34 mouse cellular contexts compared by ENCODE assay signal in the genomic region with DNA sequence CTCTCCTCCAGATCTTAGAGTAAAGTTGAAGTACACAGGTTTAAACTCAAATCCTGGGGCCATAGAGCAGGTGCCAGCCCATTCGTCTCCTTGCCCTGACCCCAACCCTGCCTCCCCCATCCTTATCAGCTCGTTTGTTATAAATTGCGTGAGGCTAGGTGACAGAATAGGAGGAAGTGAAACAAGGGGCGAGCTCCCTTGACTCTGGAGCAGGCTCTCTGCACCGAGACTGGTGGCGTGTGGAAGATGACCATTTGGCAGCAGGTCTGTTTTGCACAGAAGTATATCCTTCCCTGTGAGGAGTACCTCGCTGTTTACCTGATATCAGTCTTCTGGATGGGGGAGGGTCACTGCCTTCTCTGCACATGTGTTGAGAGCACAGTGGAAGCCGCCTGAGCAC. TPM values are rescaled to one million over a fixed set of nuclear protein-coding genes. Genes with fewer than 3 reads are reported as not detected.
DNase-seq lines count a peak whose midpoint lies in the region; ATAC-seq and TF ChIP-seq lines count a peak whose summit lies in the region.
"Had no signal": no experiment of that assay in that cellular context is flagged by ENCODE, and none has a peak within 500 bp of the region (broad histone marks: within the 10 kb centered on the region; RNA-seq: fewer than 3 reads in every experiment).

No protein-coding gene starts in this region.

- TF ChIP-seq CTCF in heart, adult 2 months (IDR thresholded peaks at IDR 0.05): no peak
- no peak for TF ChIP-seq CTCF in CH12.LX (conservative IDR thresholded peaks at IDR 0.05 in 1 of 2, IDR thresholded peaks at IDR 0.05 in 1 of 2; ENCODE audit: low read depth in 2 of 2, low read length in 2 of 2)

- no peak for DNase-seq in embryonic facial prominence, embryonic 14.5 days (ENCODE audit: low spot score)
- DNase-seq in embryonic facial prominence, embryonic 10.5 days (ENCODE audit: low spot score): no peak
- no peak for DNase-seq in heart, adult 2 months
- peak; percentile 79 for DNase-seq in CH12.LX (ENCODE audit: extremely low read depth)
- DNase-seq in left cerebral cortex, adult 18-20 months (ENCODE audit: low spot score in 2 of 2): no peak
- no peak for DNase-seq in spleen, postnatal 14 days (ENCODE audit: low spot score in 2 of 2)
- DNase-seq: adrenal gland, postnatal 36 days; cerebellum, adult 9-10 months; gastrocnemius, postnatal 25 days; kidney, postnatal 4 days; left cerebral cortex, postnatal 4 days; retina, postnatal 1 day; right cerebral cortex, postnatal 25 days; spleen, adult 18-20 months; thymus, postnatal 25 days had no signal

- H3K4me1 ChIP-seq in embryonic facial prominence, embryonic 14.5 days (ENCODE audit: control insufficient read depth, insufficient read depth, low read length): peaks cover 3% of the 10 kb centered on the region; the same call in 1 of the 2 replicates
- no peaks in the 10 kb centered on the region for H3K4me1 ChIP-seq in embryonic facial prominence, embryonic 10.5 days
- H3K4me1 ChIP-seq in heart, embryonic 14.5 days (ENCODE audit: control insufficient read depth in 2 of 2, insufficient read depth in 2 of 2, low read length in 2 of 2): peaks cover 7 to 16% of the 10 kb centered on the region in 2 experiments
- H3K4me1 ChIP-seq in heart, adult 2 months (ENCODE audit: control insufficient read depth, insufficient read depth, low read length): no peaks in the 10 kb centered on the region
- H3K4me1 ChIP-seq in CH12.LX (ENCODE audit: control insufficient read depth in 1 of 2, insufficient read depth in 2 of 2): peaks cover 18 to 65% of the 10 kb centered on the region in 2 experiments
- H3K4me1 ChIP-seq: forebrain, embryonic 12.5 days; hindbrain, embryonic 10.5 days; intestine, embryonic 15.5 days; midbrain, embryonic 12.5 days; neural tube, embryonic 12.5 days had no signal

- no peak overlapping the region for H3K9ac ChIP-seq in embryonic facial prominence, embryonic 14.5 days (ENCODE audit: low read depth, low read length)
- H3K9ac ChIP-seq in heart, embryonic 14.5 days (ENCODE audit: low read length): no peak overlapping the region; the same call in 1 of the 2 replicates
- H3K9ac ChIP-seq in heart, adult 2 months (ENCODE audit: low read depth, low read length): no peak overlapping the region
- H3K9ac ChIP-seq in CH12.LX (ENCODE audit: insufficient read depth, low read depth): 0 out of 2 replicates have a peak overlapping the region, but pooled peaks have one; percentile 12
- H3K9ac ChIP-seq: forebrain, embryonic 12.5 days; intestine, embryonic 15.5 days; limb, embryonic 15.5 days; liver, embryonic 14.5 days; midbrain, embryonic 12.5 days; neural tube, embryonic 12.5 days had no signal

- TF ChIP-seq RAD21 in CH12.LX (IDR thresholded peaks at IDR 0.05; ENCODE audit: low read depth, low read length): no peak

- no peaks in the 10 kb centered on the region for H3K79me2 ChIP-seq in heart, adult 2 months (replicated peaks; ENCODE audit: control insufficient read depth, insufficient read depth, low read length)
- no peaks in the 10 kb centered on the region for H3K79me2 ChIP-seq in CH12.LX (replicated peaks; ENCODE audit: control insufficient read depth, extremely low read depth, insufficient read depth, poor library complexity, severe bottlenecking)

- H3K27me3 ChIP-seq in embryonic facial prominence, embryonic 14.5 days (replicated peaks; ENCODE audit: control insufficient read depth, insufficient read depth, low read length): no peaks in the 10 kb centered on the region
- H3K27me3 ChIP-seq in embryonic facial prominence, embryonic 10.5 days (replicated peaks; ENCODE audit: low read depth, poor library complexity, severe bottlenecking): no peaks in the 10 kb centered on the region
- no peaks in the 10 kb centered on the region for H3K27me3 ChIP-seq in heart, embryonic 14.5 days (ENCODE audit: control insufficient read depth, insufficient read depth, low read length)
- H3K27me3 ChIP-seq in heart, adult 2 months (ENCODE audit: control insufficient read depth, insufficient read depth, low read length): no peaks in the 10 kb centered on the region
- H3K27me3 ChIP-seq in CH12.LX (replicated peaks): no peaks in the 10 kb centered on the region
- H3K27me3 ChIP-seq: forebrain, embryonic 12.5 days; intestine, embryonic 15.5 days; limb, embryonic 15.5 days; midbrain, embryonic 12.5 days; neural tube, embryonic 12.5 days; Patski had no signal

- peaks cover 15% of the 10 kb centered on the region; the same call in 1 of the 2 replicates for H3K36me3 ChIP-seq in embryonic facial prominence, embryonic 14.5 days (ENCODE audit: control insufficient read depth, insufficient read depth, low read length)
- peaks cover 71% of the 10 kb centered on the region for H3K36me3 ChIP-seq in embryonic facial prominence, embryonic 10.5 days (replicated peaks)
- H3K36me3 ChIP-seq in heart, embryonic 14.5 days (ENCODE audit: control insufficient read depth, insufficient read depth, low read length): peaks cover 25% of the 10 kb centered on the region
- no peaks in the 10 kb centered on the region for H3K36me3 ChIP-seq in heart, adult 2 months (ENCODE audit: control insufficient read depth, insufficient read depth, low read length)
- no peaks in the 10 kb centered on the region for H3K36me3 ChIP-seq in CH12.LX (replicated peaks in 1 of 2; ENCODE audit: control insufficient read depth in 1 of 2, insufficient read depth in 1 of 2, low read length in 1 of 2)
- H3K36me3 ChIP-seq: intestine, embryonic 15.5 days had no signal

- dilution Hi-C loops in CH12.LX (cut with MboI; ENCODE audit: extremely low pct_ligation_motif_present, extremely low pct_unique_long_range_greater_than_20kb, low sequenced_read_pairs): no loop called here

- WGBS in embryonic facial prominence, embryonic 14.5 days: 72% methylated on average over 8 of the region's 8 CpGs
- WGBS in embryonic facial prominence, embryonic 10.5 days: 80% methylated on average over 8 of the region's 8 CpGs
- 17% methylated on average over 8 of the region's 8 CpGs for WGBS in heart, embryonic 14.5 days
- WGBS in heart, adult 2 months: 47% methylated on average over 8 of the region's 8 CpGs

- TF ChIP-seq EP300 in heart, adult 2 months (IDR thresholded peaks at IDR 0.05; ENCODE audit: insufficient read depth, low read depth, low read length): no peak
- peak; percentile 85 for TF ChIP-seq EP300 in CH12.LX (IDR thresholded peaks at IDR 0.05; ENCODE audit: low read length)

- intact Hi-C loops in heart, adult 2 months (cut with DNase I): no loop called here

- 0 out of 2 replicates have a peak overlapping the region, but pooled peaks have one; percentile 8 for H3K27ac ChIP-seq in embryonic facial prominence, embryonic 14.5 days (replicated peaks; ENCODE audit: low read depth, low read length)
- no peak overlapping the region for H3K27ac ChIP-seq in embryonic facial prominence, embryonic 10.5 days (replicated peaks)
- peak overlapping the region; percentile 4 to 40; a peak in 3 of 4 replicates for H3K27ac ChIP-seq in heart, embryonic 14.5 days (replicated peaks in 1 of 2; ENCODE audit: control insufficient read depth in 1 of 2, insufficient read depth in 1 of 2, low read depth in 2 of 2, low read length in 2 of 2)
- no peak overlapping the region for H3K27ac ChIP-seq in heart, adult 2 months
- H3K27ac ChIP-seq in CH12.LX (ENCODE audit: insufficient read depth, low read depth): peak overlapping the region; percentile 38; the same call in 1 of the 2 replicates
- H3K27ac ChIP-seq: forebrain, embryonic 12.5 days; hindbrain, embryonic 10.5 days; intestine, embryonic 15.5 days; left cerebral cortex, adult 2 months; limb, embryonic 15.5 days; liver, embryonic 14.5 days; midbrain, embryonic 12.5 days; neural tube, embryonic 12.5 days had no signal

- TF ChIP-seq POLR2A in heart, adult 2 months (IDR thresholded peaks at IDR 0.05; ENCODE audit: insufficient read depth, low read depth, low read length): no peak
- TF ChIP-seq POLR2A in CH12.LX (IDR thresholded peaks at IDR 0.05; ENCODE audit: low read depth, low read length): peak; percentile 32; the same call in 1 of the 2 replicates

- ATAC-seq in embryonic facial prominence, embryonic 14.5 days (ENCODE audit: low read depth): no peak
- ATAC-seq in heart, embryonic 14.5 days (ENCODE audit: insufficient number of reproducible peaks, insufficient read depth, low FRiP score, low read depth): no peak
- ATAC-seq in megakaryocyte progenitor cell, adult 5-6 weeks (replicated peaks; ENCODE audit: poor library complexity): peak; percentile 66
- ATAC-seq: CD4-positive, CD25-positive, alpha-beta regulatory T cell, adult 4 months; hindbrain, embryonic 16.5 days; intestine, embryonic 15.5 days; lung, postnatal 0 days; Patski had no signal

- H3K9me3 ChIP-seq in embryonic facial prominence, embryonic 14.5 days (ENCODE audit: control insufficient read depth, low read length): no peaks in the 10 kb centered on the region
- H3K9me3 ChIP-seq in embryonic facial prominence, embryonic 10.5 days: no peaks in the 10 kb centered on the region
- no peaks in the 10 kb centered on the region for H3K9me3 ChIP-seq in heart, embryonic 14.5 days (ENCODE audit: control insufficient read depth, low read length)
- H3K9me3 ChIP-seq in CH12.LX (replicated peaks; ENCODE audit: low read length): no peaks in the 10 kb centered on the region
- H3K9me3 ChIP-seq: forebrain, embryonic 12.5 days; hindbrain, embryonic 10.5 days; intestine, embryonic 15.5 days; limb, embryonic 15.5 days; midbrain, embryonic 12.5 days; neural tube, embryonic 12.5 days had no signal

- no peak overlapping the region for H3K4me2 ChIP-seq in embryonic facial prominence, embryonic 14.5 days (ENCODE audit: low read depth, low read length)
- H3K4me2 ChIP-seq in heart, embryonic 14.5 days (ENCODE audit: low read length): 0 out of 2 replicates have a peak overlapping the region, but pooled peaks have one; percentile 18
- H3K4me2 ChIP-seq in CH12.LX (ENCODE audit: insufficient read depth, low read depth, poor library complexity, severe bottlenecking): peak overlapping the region; percentile 42
- H3K4me2 ChIP-seq: forebrain, embryonic 12.5 days; intestine, embryonic 15.5 days; limb, embryonic 15.5 days; midbrain, embryonic 12.5 days; neural tube, embryonic 12.5 days had no signal

- in situ Hi-C loops in CH12.LX (cut with MboI; ENCODE audit: low pct_ligation_motif_present, low pct_unique_long_range_greater_than_20kb, low sequenced_read_pairs): no loop called here

- no peak overlapping the region for H3K4me3 ChIP-seq in embryonic facial prominence, embryonic 14.5 days (ENCODE audit: low read depth, low read length)
- no peak overlapping the region for H3K4me3 ChIP-seq in embryonic facial prominence, embryonic 10.5 days
- no peak overlapping the region for H3K4me3 ChIP-seq in heart, embryonic 14.5 days (ENCODE audit: control insufficient read depth in 1 of 2, insufficient read depth in 1 of 2, low read depth in 1 of 2, low read length in 2 of 2)
- H3K4me3 ChIP-seq in heart, adult 2 months: no peak overlapping the region
- H3K4me3 ChIP-seq in CH12.LX (replicated peaks in 1 of 3; ENCODE audit: low read depth in 2 of 3, low read length in 2 of 3, poor library complexity in 1 of 3): no peak overlapping the region
- H3K4me3 ChIP-seq: forebrain, embryonic 12.5 days; hindbrain, embryonic 10.5 days; intestine, embryonic 15.5 days; left cerebral cortex, adult 2 months; limb, embryonic 15.5 days; midbrain, embryonic 12.5 days; neural tube, embryonic 12.5 days had no signal

RNA-seq across cellular contexts. Expression of a gene that starts 23.9 kb away (rescaled TPM):
- polyA plus RNA-seq in embryonic facial prominence, embryonic 14.5 days (2014; fragmentation: Nextera tagmentation; extraction: Ambion mirVana): 42.3 and 47.3 TPM in 2 replicates
- 17.4 and 19.3 TPM in 2 replicates for polyA plus RNA-seq in embryonic facial prominence, embryonic 10.5 days (2016; fragmentation: Nextera tagmentation; extraction: Ambion mirVana)
- 10.1 and 11.6 TPM in 2 replicates for polyA plus RNA-seq in heart, embryonic 14.5 days (2014; fragmentation: Nextera tagmentation; extraction: Ambion mirVana)
- 1 to 10 TPM; 5.4 to 5.6 TPM for total RNA-seq in heart, adult 2 months (2021)
- polyA plus RNA-seq in heart, adult 2 months (2012; rRNA removed): 6.4 and 9.0 TPM in 2 replicates
- total RNA-seq in CH12.LX (2012; rRNA removed) (0.55 and 0.68 TPM in 2 replicates), CH12.LX (2014; rRNA removed) (0.34 and 0.44 TPM in 2 replicates)
- 1.4 and 1.8 TPM in 2 replicates for polyA plus RNA-seq in CH12.LX (2012; ENCODE audit: insufficient read length, low read depth)
- total RNA-seq in megakaryocyte progenitor cell, adult 5-6 weeks (2015): 1.5 and 1.8 TPM in 2 replicates
- 1.1 and 4.4 TPM in 2 replicates for total RNA-seq in megakaryocyte progenitor cell, adult 5-6 weeks (2017)
- 1 to 10 TPM; 6.5 to 8.3 TPM for total RNA-seq in left cerebral cortex, adult 18-20 months (2021)

RNA-seq across cellular contexts. Expression of a gene that starts 47.8 kb away (rescaled TPM):
- polyA plus RNA-seq in embryonic facial prominence, embryonic 14.5 days (2014; fragmentation: Nextera tagmentation; extraction: Ambion mirVana): not detected in 2 replicates
- not detected in 2 replicates for polyA plus RNA-seq in embryonic facial prominence, embryonic 10.5 days (2016; fragmentation: Nextera tagmentation; extraction: Ambion mirVana)
- polyA plus RNA-seq in heart, embryonic 14.5 days (2014; fragmentation: Nextera tagmentation; extraction: Ambion mirVana): not detected in 2 replicates
- total RNA-seq in heart, adult 2 months (2021): not detected
- polyA plus RNA-seq in heart, adult 2 months (2012; rRNA removed): not detected in 2 replicates
- total RNA-seq in CH12.LX (2012; rRNA removed): not detected in 2 replicates
- total RNA-seq in CH12.LX (2014; rRNA removed): not detected in 2 replicates
- not detected in 2 replicates for polyA plus RNA-seq in CH12.LX (2012; ENCODE audit: insufficient read length, low read depth)
- not detected in 2 replicates for total RNA-seq in megakaryocyte progenitor cell, adult 5-6 weeks (2015)
- not detected in 2 replicates for total RNA-seq in megakaryocyte progenitor cell, adult 5-6 weeks (2017)
- not detected for total RNA-seq in left cerebral cortex, adult 18-20 months (2021)
- total RNA-seq: adrenal gland, adult 18-20 months; adrenal gland, postnatal 36 days; ES-E14; gastrocnemius, postnatal 25 days; left cerebral cortex, adult 2 months; left cerebral cortex, postnatal 4 days had no signal
- polyA plus RNA-seq: CD4-positive, CD25-positive, alpha-beta regulatory T cell, adult 4 months; embryonic facial prominence, embryonic 11.5 days; forebrain, embryonic 12.5 days; hindbrain, embryonic 10.5 days; hindbrain, embryonic 16.5 days; intestine, embryonic 15.5 days; kidney, embryonic 14.5 days; limb, embryonic 15.5 days; liver, embryonic 14.5 days; lung, postnatal 0 days; midbrain, embryonic 12.5 days; neural tube, embryonic 12.5 days; Patski; stomach, embryonic 14.5 days had no signal

RNA-seq across cellular contexts. Expression of a gene that starts 58.0 kb away (rescaled TPM):
- polyA plus RNA-seq in embryonic facial prominence, embryonic 14.5 days (2014; fragmentation: Nextera tagmentation; extraction: Ambion mirVana): 121 and 129 TPM in 2 replicates
- 55.8 and 75.8 TPM in 2 replicates for polyA plus RNA-seq in embryonic facial prominence, embryonic 10.5 days (2016; fragmentation: Nextera tagmentation; extraction: Ambion mirVana)
- 53.1 and 55.4 TPM in 2 replicates for polyA plus RNA-seq in heart, embryonic 14.5 days (2014; fragmentation: Nextera tagmentation; extraction: Ambion mirVana)
- 1 to 10 TPM; 2.1 to 5.3 TPM for total RNA-seq in heart, adult 2 months (2021)
- polyA plus RNA-seq in heart, adult 2 months (2012; rRNA removed): 5.2 and 6.9 TPM in 2 replicates
- 47.6 and 60.3 TPM in 2 replicates for total RNA-seq in CH12.LX (2012; rRNA removed)
- total RNA-seq in CH12.LX (2014; rRNA removed): 138 and 146 TPM in 2 replicates
- 57.2 and 62.8 TPM in 2 replicates for polyA plus RNA-seq in CH12.LX (2012; ENCODE audit: insufficient read length, low read depth)
- total RNA-seq in megakaryocyte progenitor cell, adult 5-6 weeks (2015): 12.6 and 14.7 TPM in 2 replicates
- 18.0 and 19.4 TPM in 2 replicates for total RNA-seq in megakaryocyte progenitor cell, adult 5-6 weeks (2017)
- total RNA-seq in left cerebral cortex, adult 18-20 months (2021): 1 to 10 TPM; 3.1 to 4.1 TPM

RNA-seq across cellular contexts. Expression of a gene that starts 59.2 kb away (rescaled TPM):
- not detected in 2 replicates for polyA plus RNA-seq in embryonic facial prominence, embryonic 14.5 days (2014; fragmentation: Nextera tagmentation; extraction: Ambion mirVana)
- not detected in 2 replicates for polyA plus RNA-seq in embryonic facial prominence, embryonic 10.5 days (2016; fragmentation: Nextera tagmentation; extraction: Ambion mirVana)
- polyA plus RNA-seq in heart, embryonic 14.5 days (2014; fragmentation: Nextera tagmentation; extraction: Ambion mirVana): not detected in 2 replicates
- total RNA-seq in heart, adult 2 months (2021): not detected
- not detected in 2 replicates for polyA plus RNA-seq in heart, adult 2 months (2012; rRNA removed)
- total RNA-seq in CH12.LX (2012; rRNA removed): not detected in 2 replicates
- not detected in 2 replicates for total RNA-seq in CH12.LX (2014; rRNA removed)
- polyA plus RNA-seq in CH12.LX (2012; ENCODE audit: insufficient read length, low read depth): 0.03 TPM in 1 of 2 replicates, not detected in the other
- total RNA-seq in megakaryocyte progenitor cell, adult 5-6 weeks (2015): not detected in 2 replicates
- not detected in 2 replicates for total RNA-seq in megakaryocyte progenitor cell, adult 5-6 weeks (2017)
- not detected for total RNA-seq in left cerebral cortex, adult 18-20 months (2021)
- total RNA-seq: adrenal gland, adult 18-20 months; adrenal gland, postnatal 36 days; gastrocnemius, postnatal 25 days; left cerebral cortex, adult 2 months; left cerebral cortex, postnatal 4 days had no signal
- polyA plus RNA-seq: embryonic facial prominence, embryonic 11.5 days; forebrain, embryonic 12.5 days; hindbrain, embryonic 10.5 days; hindbrain, embryonic 16.5 days; intestine, embryonic 15.5 days; kidney, embryonic 14.5 days; limb, embryonic 15.5 days; liver, embryonic 14.5 days; lung, postnatal 0 days; midbrain, embryonic 12.5 days; neural tube, embryonic 12.5 days; Patski; stomach, embryonic 14.5 days had no signal

Comparison
In these comparisons a context has a peak if more than half of its experiments do, and no peak if none do; other contexts are left out.
1. H3K27ac ChIP-seq: peak in embryonic facial prominence, embryonic 14.5 days (single experiment), heart, embryonic 14.5 days (2 of 2) and CH12.LX (single experiment); none in embryonic facial prominence, embryonic 10.5 days (single experiment) and heart, adult 2 months (single experiment).